Mouse (Mus musculus): ENCODE measurements around the gene Cenpi. TPM values are rescaled to one million over a fixed set of nuclear protein-coding genes. Genes with fewer than 3 reads are reported as not detected.
A peak's percentile ranks its signal among the peaks of the same experiment; 100 is the strongest.
"Not testable (repeated sequence)": the region's sequence is repeated elsewhere in the genome, so short reads cannot be mapped to it uniquely, and the experiment has no call there.

The Cenpi gene
- total RNA-seq (2015) (34.5 and 38.5 TPM in 2 replicates), total RNA-seq (2017) (35.3 and 42.9 TPM in 2 replicates)

- peak; percentile 98 for ATAC-seq (replicated peaks; ENCODE audit: poor library complexity)
Measured at GRCm38 (mm10) chrX:134307534-134308274, at the start of gene Cenpi. Gene Cenpi (plus strand): TSS chrX:134308084.

GRCm38 (mm10) chrX:134261191-134261590 is 46.7 kb upstream of the Cenpi start:
- no peak for ATAC-seq (replicated peaks; ENCODE audit: poor library complexity)

GRCm38 (mm10) chrX:134262129-134262528 is 45.8 kb upstream of the Cenpi start:
- ATAC-seq (replicated peaks; ENCODE audit: poor library complexity) = no peak

- no peak for ATAC-seq (replicated peaks; ENCODE audit: poor library complexity)
Measured at GRCm38 (mm10) chrX:134275715-134276114, 32.2 kb upstream of the Cenpi start.

GRCm38 (mm10) chrX:134276275-134277160 is 31.4 kb upstream of the Cenpi start, which contains the start of gene Trmt2b:
Gene Trmt2b (minus strand): TSS chrX:134276984.
- peak; percentile 100 for ATAC-seq (replicated peaks; ENCODE audit: poor library complexity)

GRCm38 (mm10) chrX:134280531-134280930 is 27.4 kb upstream of the Cenpi start:
- no peak for ATAC-seq (replicated peaks; ENCODE audit: poor library complexity)

- no peak for ATAC-seq (replicated peaks; ENCODE audit: poor library complexity)
Measured at GRCm38 (mm10) chrX:134285102-134285501, 22.8 kb upstream of the Cenpi start.

- no peak for ATAC-seq (replicated peaks; ENCODE audit: poor library complexity)
Measured at GRCm38 (mm10) chrX:134285791-134286190, 22.1 kb upstream of the Cenpi start.

- ATAC-seq (replicated peaks; ENCODE audit: poor library complexity) = no peak
Measured at GRCm38 (mm10) chrX:134287305-134287704, 20.6 kb upstream of the Cenpi start.

GRCm38 (mm10) chrX:134296301-134296700 is 11.6 kb upstream of the Cenpi start:
- ATAC-seq (replicated peaks; ENCODE audit: poor library complexity) = peak; percentile 41

GRCm38 (mm10) chrX:134296737-134297136 is 11.1 kb upstream of the Cenpi start:
- no peak for ATAC-seq (replicated peaks; ENCODE audit: poor library complexity)

- ATAC-seq (replicated peaks; ENCODE audit: poor library complexity) = no peak
Measured at GRCm38 (mm10) chrX:134297195-134297594, 10.7 kb upstream of the Cenpi start.

GRCm38 (mm10) chrX:134300219-134300618 is 7.7 kb upstream of the Cenpi start:
- ATAC-seq (replicated peaks; ENCODE audit: poor library complexity) = 0 out of 2 replicates have a peak, but pooled peaks have one; percentile 31

GRCm38 (mm10) chrX:134303287-134303686 is 4.6 kb upstream of the Cenpi start:
- ATAC-seq (replicated peaks; ENCODE audit: poor library complexity) = no peak

- ATAC-seq (replicated peaks; ENCODE audit: poor library complexity) = peak; percentile 65
Measured at GRCm38 (mm10) chrX:134308275-134308634, 371 bp downstream of the Cenpi start.

GRCm38 (mm10) chrX:134311193-134311592 is 3.3 kb downstream of the Cenpi start:
- ATAC-seq (replicated peaks; ENCODE audit: poor library complexity) = not testable (repeated sequence)

GRCm38 (mm10) chrX:134319153-134319932 is 11.5 kb downstream of the Cenpi start:
- peak; percentile 82 for ATAC-seq (replicated peaks; ENCODE audit: poor library complexity)

GRCm38 (mm10) chrX:134333280-134333679 is 25.4 kb downstream of the Cenpi start:
- peak; percentile 60 for ATAC-seq (replicated peaks; ENCODE audit: poor library complexity)

GRCm38 (mm10) chrX:134342735-134343134 is 34.9 kb downstream of the Cenpi start:
- no peak for ATAC-seq (replicated peaks; ENCODE audit: poor library complexity)

- ATAC-seq (replicated peaks; ENCODE audit: poor library complexity) = no peak
Measured at GRCm38 (mm10) chrX:134350205-134350604, 42.3 kb downstream of the Cenpi start.

- no peak for ATAC-seq (replicated peaks; ENCODE audit: poor library complexity)
Measured at GRCm38 (mm10) chrX:134353848-134354247, 46.0 kb downstream of the Cenpi start.

Measured in megakaryocyte progenitor cell, adult 5-6 weeks (primary cell).